Mouse (Mus musculus) midbrain, embryonic 13.5 days (tissue): ENCODE measurements around the gene Gm21954. TPM values are rescaled to one million over a fixed set of nuclear protein-coding genes. Genes with fewer than 3 reads are reported as not detected.

Source experiments
- ATAC-seq: fragments of 200-750 bp; cut with Nextera tagmentation; 2 replicates; pipeline ENCODE4 v1.8.0; 2017; ENCODE audit warnings: mild to moderate bottlenecking, moderate TSS enrichment, moderate library complexity
- H3K27ac ChIP-seq: fragments of 300-500 bp; sonication (generic); 2 replicates; pipeline ENCODE4 v1.5.1; 2015; ENCODE audit warnings: inconsistent platforms, mild to moderate bottlenecking, moderate library complexity
- H3K27me3 ChIP-seq: fragments of 300-500 bp; sonication (generic); 2 replicates; pipeline ENCODE4 v1.6.1; 2015; ENCODE audit warnings: mild to moderate bottlenecking, inconsistent platforms
- H3K36me3 ChIP-seq: fragments of 300-500 bp; sonication (generic); 2 replicates; pipeline ENCODE4 v1.6.1; 2015; ENCODE audit warnings: mild to moderate bottlenecking, inconsistent platforms
- H3K4me1 ChIP-seq: fragments of 300-500 bp; sonication (generic); replicated peaks from 2 replicates; pipeline ENCODE4 v1.6.1; 2015; ENCODE audit warnings: inconsistent platforms
- H3K4me2 ChIP-seq: fragments of 300-500 bp; sonication (generic); replicated peaks from 2 replicates; pipeline ENCODE4 v1.6.1; 2015; ENCODE audit warnings: moderate library complexity, mild to moderate bottlenecking, inconsistent platforms
- H3K4me3 ChIP-seq: fragments of 300-500 bp; sonication (generic); replicated peaks from 2 replicates; pipeline ENCODE4 v1.5.1; 2015; ENCODE audit warnings: mild to moderate bottlenecking, inconsistent platforms
- H3K9ac ChIP-seq: fragments of 300-500 bp; sonication (generic); replicated peaks from 2 replicates; pipeline ENCODE4 v1.6.1; 2015; ENCODE audit warnings: mild to moderate bottlenecking, inconsistent platforms
- H3K9me3 ChIP-seq: fragments of 300-500 bp; sonication (generic); 2 replicates; pipeline ENCODE4 v1.6.1; 2016; ENCODE audit warnings: mild to moderate bottlenecking, inconsistent platforms
- WGBS: fragments of 180-500 bp; shearing (Covaris S2); methylation state at CpG from one replicate; pipeline ENCODE4 v1.1.7; 2015; 5-methylcytosine and 5-hydroxymethylcytosine counted together
- polyA plus RNA-seq: library from polyadenylated mRNA; unstranded; fragments of >200 nt; fragmentation: Nextera tagmentation; extraction: Ambion mirVana; gene quantifications from 2 replicates; pipeline ENCODE4 v1.2.1, GENCODE M21; 2015

The Gm21954 gene
- polyA plus RNA-seq = not detected in 2 replicates

- H3K4me2 ChIP-seq = no peak within 1 kb of the TSS
- 92% methylated on average over 2 of the region's 2 CpGs for WGBS
- H3K4me1 ChIP-seq = peaks cover 6% of the 10 kb centered on the region; the same call in 1 of the 2 replicates
- no peak within 1 kb of the TSS for H3K27ac ChIP-seq
- ATAC-seq = no peak
- no peaks in the 10 kb centered on the region for H3K27me3 ChIP-seq
- no peaks in the 10 kb centered on the region for H3K36me3 ChIP-seq
- H3K9ac ChIP-seq = no peak within 1 kb of the TSS
- no peak within 1 kb of the TSS for H3K4me3 ChIP-seq
- H3K9me3 ChIP-seq = no peaks in the 10 kb centered on the region
Measured at GRCm38 (mm10) chr3:55472110-55472509, at the start of gene Gm21954. Gene Gm21954 (minus strand): TSS chr3:55472210.

- Histone ChIP-seq H3K27ac (peak overlapping the region; percentile 91), H3K36me3 (peaks cover 9% of the 10 kb centered on the region), H3K4me1 (peaks cover 65% of the 10 kb centered on the region), H3K9ac (no peak overlapping the region), H3K4me2 (no peak overlapping the region; the same call in 1 of the 2 replicates), H3K4me3 (no peak overlapping the region), H3K9me3 (no peaks in the 10 kb centered on the region), H3K27me3 (no peaks in the 10 kb centered on the region)
- 0 out of 2 replicates have a peak, but pooled peaks have one; percentile 6 for ATAC-seq
- 47% methylated on average over 8 of the region's 8 CpGs for WGBS
Measured at GRCm38 (mm10) chr3:55521776-55522175, 49.8 kb upstream of the Gm21954 start.

GRCm38 (mm10) chr3:55520240-55521180, 48.5 kb upstream of the Gm21954 start:
- Histone ChIP-seq H3K36me3 (peaks cover 9% of the 10 kb centered on the region), H3K9me3 (no peaks in the 10 kb centered on the region), H3K27me3 (no peaks in the 10 kb centered on the region), H3K4me2 (no peak overlapping the region), H3K9ac (no peak overlapping the region), H3K4me1 (peaks cover 60% of the 10 kb centered on the region), H3K4me3 (no peak overlapping the region), H3K27ac (peak overlapping the region; percentile 87)
- peak; percentile 80 for ATAC-seq
- 11% methylated on average over 12 of the region's 12 CpGs for WGBS

- WGBS = 79% methylated on average over 17 of the region's 17 CpGs
- Histone ChIP-seq H3K27ac (peak overlapping the region; percentile 26), H3K9ac (no peak overlapping the region), H3K4me3 (no peak overlapping the region), H3K36me3 (peaks cover 30% of the 10 kb centered on the region), H3K9me3 (no peaks in the 10 kb centered on the region), H3K27me3 (no peaks in the 10 kb centered on the region), H3K4me1 (peaks cover 34% of the 10 kb centered on the region), H3K4me2 (no peak overlapping the region)
- ATAC-seq = no peak
Measured at GRCm38 (mm10) chr3:55517454-55518014, 45.5 kb upstream of the Gm21954 start.

- Histone ChIP-seq H3K4me2 (no peak overlapping the region), H3K27me3 (no peaks in the 10 kb centered on the region), H3K9me3 (no peaks in the 10 kb centered on the region), H3K36me3 (peaks cover 30% of the 10 kb centered on the region), H3K27ac (0 out of 2 replicates have a peak overlapping the region, but pooled peaks have one; percentile 19), H3K4me3 (no peak overlapping the region), H3K9ac (no peak overlapping the region), H3K4me1 (peaks cover 22% of the 10 kb centered on the region)
- 57% methylated on average over 5 of the region's 5 CpGs for WGBS
- no peak for ATAC-seq
Measured at GRCm38 (mm10) chr3:55515966-55516365, 44.0 kb upstream of the Gm21954 start.

- ATAC-seq = no peak
- Histone ChIP-seq H3K27me3 (no peaks in the 10 kb centered on the region), H3K27ac (no peak overlapping the region), H3K4me2 (no peak overlapping the region), H3K36me3 (peaks cover 54% of the 10 kb centered on the region), H3K4me1 (peaks cover 8% of the 10 kb centered on the region; the same call in 1 of the 2 replicates), H3K9ac (no peak overlapping the region), H3K9me3 (no peaks in the 10 kb centered on the region), H3K4me3 (no peak overlapping the region)
- 79% methylated on average over 6 of the region's 6 CpGs for WGBS
Measured at GRCm38 (mm10) chr3:55511658-55512057, 39.6 kb upstream of the Gm21954 start.

GRCm38 (mm10) chr3:55510198-55510597, 38.2 kb upstream of the Gm21954 start:
- no peaks in the 10 kb centered on the region for H3K4me1 ChIP-seq
- no peak overlapping the region for H3K4me2 ChIP-seq
- WGBS = 95% methylated on average over 7 of the region's 7 CpGs
- no peak overlapping the region for H3K27ac ChIP-seq
- no peak for ATAC-seq
- peaks cover 61% of the 10 kb centered on the region for H3K36me3 ChIP-seq
- H3K4me3 ChIP-seq = no peak overlapping the region
- H3K9me3 ChIP-seq = no peaks in the 10 kb centered on the region
- no peaks in the 10 kb centered on the region for H3K27me3 ChIP-seq
- no peak overlapping the region for H3K9ac ChIP-seq

GRCm38 (mm10) chr3:55499298-55499697, 27.3 kb upstream of the Gm21954 start:
- Histone ChIP-seq H3K4me1 (peaks cover 7% of the 10 kb centered on the region; the same call in 1 of the 2 replicates), H3K27me3 (no peaks in the 10 kb centered on the region), H3K4me2 (no peak overlapping the region), H3K27ac (0 out of 2 replicates have a peak overlapping the region, but pooled peaks have one; percentile 3), H3K9ac (no peak overlapping the region), H3K9me3 (no peaks in the 10 kb centered on the region), H3K36me3 (peaks cover 43% of the 10 kb centered on the region), H3K4me3 (no peak overlapping the region)
- WGBS = 80% methylated on average over 7 of the region's 7 CpGs
- ATAC-seq = no peak

GRCm38 (mm10) chr3:55496462-55496941, 24.5 kb upstream of the Gm21954 start:
- H3K27me3 ChIP-seq = no peaks in the 10 kb centered on the region
- no peak for ATAC-seq
- H3K27ac ChIP-seq = no peak overlapping the region
- H3K9me3 ChIP-seq = no peaks in the 10 kb centered on the region
- H3K9ac ChIP-seq = no peak overlapping the region
- WGBS = 69% methylated on average over 9 of the region's 9 CpGs
- peaks cover 31% of the 10 kb centered on the region for H3K36me3 ChIP-seq
- H3K4me3 ChIP-seq = no peak overlapping the region
- H3K4me1 ChIP-seq = peaks cover 11% of the 10 kb centered on the region; the same call in 1 of the 2 replicates
- H3K4me2 ChIP-seq = no peak overlapping the region

- 11% methylated on average over 4 of the region's 4 CpGs for WGBS
- no peak for ATAC-seq
- H3K9me3 ChIP-seq = no peaks in the 10 kb centered on the region
- no peak overlapping the region for H3K4me2 ChIP-seq
- peaks cover 34% of the 10 kb centered on the region for H3K36me3 ChIP-seq
- H3K4me3 ChIP-seq = no peak overlapping the region
- peaks cover 11% of the 10 kb centered on the region; the same call in 1 of the 2 replicates for H3K4me1 ChIP-seq
- H3K27ac ChIP-seq = no peak overlapping the region
- H3K9ac ChIP-seq = no peak overlapping the region
- no peaks in the 10 kb centered on the region for H3K27me3 ChIP-seq
Measured at GRCm38 (mm10) chr3:55495866-55496265, 23.9 kb upstream of the Gm21954 start.

GRCm38 (mm10) chr3:55495231-55495630, 23.2 kb upstream of the Gm21954 start:
- Histone ChIP-seq H3K9me3 (no peaks in the 10 kb centered on the region), H3K4me2 (no peak overlapping the region), H3K9ac (no peak overlapping the region), H3K27me3 (no peaks in the 10 kb centered on the region), H3K36me3 (peaks cover 35% of the 10 kb centered on the region), H3K4me1 (peaks cover 11% of the 10 kb centered on the region; the same call in 1 of the 2 replicates), H3K4me3 (no peak overlapping the region), H3K27ac (no peak overlapping the region)
- ATAC-seq = no peak
- WGBS = 68% methylated on average over 7 of the region's 7 CpGs

GRCm38 (mm10) chr3:55494348-55494747, 22.3 kb upstream of the Gm21954 start:
- ATAC-seq = no peak
- Histone ChIP-seq H3K4me2 (no peak overlapping the region), H3K4me1 (peaks cover 11% of the 10 kb centered on the region; the same call in 1 of the 2 replicates), H3K9ac (no peak overlapping the region), H3K9me3 (no peaks in the 10 kb centered on the region), H3K36me3 (peaks cover 36% of the 10 kb centered on the region), H3K4me3 (no peak overlapping the region), H3K27me3 (no peaks in the 10 kb centered on the region), H3K27ac (no peak overlapping the region)
- WGBS = 49% methylated on average over 4 of the region's 4 CpGs
